Mouse (Mus musculus) small intestine, adult 2 months (tissue): ENCODE data around the gene Nsmce4a.
A peak's percentile ranks its signal among the peaks of the same experiment; 100 is the strongest.

Experiments used
- CTCF ChIP-seq: fragments of 200-500 bp; IDR thresholded peaks from 2 replicates; pipeline ENCODE4 v1.5.1; 2012; ENCODE audit warnings: low read depth, mild to moderate bottlenecking, control low read depth, inconsistent platforms, low read length, moderate library complexity, mixed read lengths; ENCODE audit not compliant: insufficient replicate concordance, insufficient read length; ENCODE audit errors: extremely low read depth
- POLR2A ChIP-seq: fragments of 200-500 bp; IDR thresholded peaks from 2 replicates; pipeline ENCODE4 v1.6.1; 2012; ENCODE audit warnings: low read depth, mild to moderate bottlenecking, control low read depth, inconsistent platforms, low read length, moderate library complexity

GRCm38 (mm10) chr7:130605111-130605510, 32.2 kb upstream of the Nsmce4a start:
- TF ChIP-seq CTCF (peak; percentile 62; the same call in 1 of the 2 replicates), POLR2A (no peak)
